Mouse (Mus musculus): ENCODE measurements around the gene Qrich2. TPM values are rescaled to one million over a fixed set of nuclear protein-coding genes. Genes with fewer than 3 reads are reported as not detected.
"Not testable (repeated sequence)": the region's sequence is repeated elsewhere in the genome, so short reads cannot be mapped to it uniquely, and the experiment has no call there.

Gene Qrich2
- total RNA-seq, 2 experiments from 2014 or later: 0.17 TPM; not detected in 1

- no peak for TF ChIP-seq CTCF (conservative IDR thresholded peaks at IDR 0.05)
- Histone ChIP-seq H3K27ac (no peak overlapping the region), H3K4me3 (no peak overlapping the region)
- DNase-seq (ENCODE audit: low spot score in 2 of 2): no peak
These were observed 49.7 kb downstream of the Qrich2 start for GRCm38 (mm10) chr11:116416196-116416943.

- peak overlapping the region; percentile 56 for H3K4me3 ChIP-seq
- TF ChIP-seq CTCF (conservative IDR thresholded peaks at IDR 0.05): no peak
- no peak for DNase-seq (ENCODE audit: low spot score in 2 of 2)
- peak overlapping the region; percentile 98 for H3K27ac ChIP-seq
These were observed 52.4 kb downstream of the Qrich2 start for GRCm38 (mm10) chr11:116413631-116414022.

DNA sequence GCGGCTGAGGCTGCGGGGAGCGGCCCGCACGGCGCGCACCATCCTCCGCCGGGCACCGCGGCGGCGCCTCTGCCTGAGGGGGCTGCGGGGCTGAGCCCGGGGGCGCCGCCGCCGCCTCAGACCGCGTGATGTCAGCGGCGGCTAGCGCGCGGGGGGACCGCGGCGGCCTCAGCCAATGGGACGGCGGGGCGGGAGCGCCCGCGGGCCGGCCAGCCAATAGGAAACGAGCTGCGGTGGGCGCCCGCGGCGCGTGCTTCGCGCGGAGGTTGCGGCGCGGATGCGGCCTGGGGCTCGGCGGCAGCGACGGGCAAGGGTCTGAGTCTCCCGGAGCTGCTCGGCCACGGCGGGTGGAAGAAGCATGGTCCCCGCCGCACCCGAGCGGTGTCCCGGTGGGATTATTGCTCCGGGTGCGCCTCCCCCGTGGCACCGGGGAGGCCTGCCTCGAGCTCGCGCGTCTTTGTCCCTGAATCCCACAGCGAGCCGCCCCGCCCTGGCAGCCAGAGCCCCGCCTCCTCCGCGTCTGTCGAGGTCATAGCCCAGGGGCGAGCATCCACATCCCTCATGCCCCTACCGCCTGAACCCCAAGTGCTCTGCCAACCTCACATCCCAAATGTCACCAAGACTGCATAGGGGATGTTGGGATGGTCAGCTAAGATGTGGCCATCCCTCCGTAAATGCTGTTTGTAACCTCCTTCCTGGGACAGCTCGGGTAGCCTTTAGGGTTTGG, 53.0 kb downstream of the Qrich2 start, which contains the start of gene Rnf157:
Rnf157 (minus strand) TSS at position 129 of the 727 bp plus-strand sequence.
- peak within 1 kb of the TSS; percentile 75 for H3K4me3 ChIP-seq
- H3K27ac ChIP-seq: peak within 1 kb of the TSS; percentile 98
- no peak for TF ChIP-seq CTCF (conservative IDR thresholded peaks at IDR 0.05)
- peak; percentile 86 to 90 for DNase-seq (ENCODE audit: low spot score in 2 of 2)

- DNase-seq (ENCODE audit: low spot score in 2 of 2): no peak
- TF ChIP-seq CTCF (conservative IDR thresholded peaks at IDR 0.05): no peak
- H3K4me3 ChIP-seq: peak overlapping the region; percentile 75
- H3K27ac ChIP-seq: peak overlapping the region; percentile 76
These were observed 53.8 kb downstream of the Qrich2 start for GRCm38 (mm10) chr11:116412028-116412827.

- TF ChIP-seq CTCF (conservative IDR thresholded peaks at IDR 0.05): no peak
- H3K4me3 ChIP-seq: peak overlapping the region; percentile 75
- no peak overlapping the region for H3K27ac ChIP-seq
- DNase-seq (ENCODE audit: low spot score in 2 of 2): no peak
These were observed 54.5 kb downstream of the Qrich2 start for GRCm38 (mm10) chr11:116411582-116411981.

DNA sequence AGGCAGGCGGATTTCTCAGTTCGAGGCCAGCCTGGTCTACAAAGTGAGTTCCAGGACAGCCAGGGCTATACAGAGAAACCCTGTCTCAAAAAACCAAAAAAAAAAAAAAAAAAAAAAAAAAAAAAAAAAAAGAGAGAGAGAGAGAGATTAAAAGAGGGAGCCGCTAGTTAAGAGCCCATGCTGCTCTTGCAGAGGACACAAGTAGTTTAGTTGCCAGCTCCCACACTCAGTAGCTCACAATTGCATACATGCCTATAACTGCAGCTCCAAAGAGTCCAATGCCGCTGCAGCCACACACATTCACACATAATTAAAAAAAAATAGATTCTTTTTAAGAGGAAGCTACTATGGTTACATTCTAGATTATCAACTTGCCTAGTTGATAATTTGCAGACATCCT, 55.6 kb downstream of the Qrich2 start:
- not testable (repeated sequence) for DNase-seq (ENCODE audit: low spot score in 2 of 2); H3K27ac ChIP-seq

GRCm38 (mm10) chr11:116409008-116409407, 57.0 kb downstream of the Qrich2 start:
- no peak for TF ChIP-seq CTCF (conservative IDR thresholded peaks at IDR 0.05)
- Histone ChIP-seq H3K4me3 (no peak overlapping the region), H3K27ac (no peak overlapping the region)
- no peak for DNase-seq (ENCODE audit: low spot score in 2 of 2)

More for the DNA sequence above, 55.6 kb downstream of the Qrich2 start:
- not testable (repeated sequence) for H3K4me3 ChIP-seq

DNA sequence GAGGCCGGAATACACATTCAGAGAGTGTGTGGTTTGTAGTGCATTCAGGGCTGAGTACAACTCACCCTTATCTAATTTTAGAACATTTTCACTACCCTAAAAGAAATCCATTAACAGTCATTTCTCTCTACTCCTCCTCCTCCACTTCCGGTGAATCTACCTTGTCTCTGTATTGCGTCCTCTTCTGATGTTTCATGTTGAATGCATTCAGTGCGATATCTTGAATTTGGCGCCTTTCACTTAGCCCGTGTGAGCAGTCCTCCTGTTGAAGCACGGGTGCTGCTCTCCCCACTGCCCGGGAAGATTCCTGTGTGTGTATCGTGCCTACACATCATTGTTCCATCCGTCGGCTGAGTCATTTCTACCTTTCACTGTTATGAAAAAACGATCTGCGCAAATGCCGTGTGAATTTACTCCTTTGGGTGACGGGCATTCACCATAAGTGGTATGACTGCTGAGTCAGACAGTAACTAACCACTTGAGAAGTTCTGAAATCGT, 59.8 kb downstream of the Qrich2 start:
- no peak overlapping the region for H3K27ac ChIP-seq
- no peak for DNase-seq (ENCODE audit: low spot score in 2 of 2)

DNA sequence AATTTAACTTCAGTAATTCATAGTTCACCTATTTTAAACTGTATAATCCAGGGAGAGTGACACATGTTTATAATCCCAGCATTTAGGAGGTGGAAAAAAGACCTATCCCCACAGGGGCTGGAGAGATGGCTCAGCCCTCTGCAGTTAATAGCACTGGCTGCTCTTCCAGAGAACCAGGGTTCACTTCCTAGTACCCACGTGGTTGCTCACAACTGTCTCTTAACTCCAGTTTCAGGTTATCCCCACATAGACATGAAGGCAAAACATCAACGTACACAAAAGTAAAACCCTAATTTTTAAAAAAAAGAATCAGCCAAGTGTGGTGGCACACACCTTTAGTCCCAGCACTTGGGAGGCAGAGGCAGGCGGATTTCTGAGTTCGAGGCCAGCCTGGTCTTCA, 60.4 kb downstream of the Qrich2 start:
- DNase-seq (ENCODE audit: low spot score in 2 of 2): no peak
- no peak overlapping the region for H3K4me3 ChIP-seq
- no peak overlapping the region for H3K27ac ChIP-seq
- no peak for TF ChIP-seq CTCF (conservative IDR thresholded peaks at IDR 0.05)

More for the DNA sequence above, 59.8 kb downstream of the Qrich2 start:
- no peak for TF ChIP-seq CTCF (conservative IDR thresholded peaks at IDR 0.05)
- no peak overlapping the region for H3K4me3 ChIP-seq

DNA sequence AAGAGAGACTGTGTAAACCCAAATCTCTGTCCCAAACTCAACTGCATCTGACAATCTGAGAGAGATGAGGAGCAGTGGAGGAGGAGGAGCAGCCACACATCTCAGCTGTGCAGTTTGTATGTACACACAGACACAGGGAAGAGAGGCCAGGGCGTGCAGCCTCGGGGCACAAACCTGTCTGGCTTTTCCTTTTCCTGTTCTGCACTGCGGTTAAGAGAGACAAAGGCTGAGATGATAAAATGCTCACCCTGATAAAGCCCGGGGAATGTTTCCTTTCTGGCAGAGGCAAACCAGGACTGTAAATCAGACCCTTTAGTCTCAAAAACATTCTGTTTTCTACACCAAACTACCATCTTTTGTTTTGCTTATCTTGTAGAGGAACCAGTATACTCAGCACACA, 65.5 kb downstream of the Qrich2 start:
- no peak overlapping the region for H3K4me3 ChIP-seq
- TF ChIP-seq CTCF (conservative IDR thresholded peaks at IDR 0.05): no peak
- DNase-seq (ENCODE audit: low spot score in 2 of 2): no peak

DNA sequence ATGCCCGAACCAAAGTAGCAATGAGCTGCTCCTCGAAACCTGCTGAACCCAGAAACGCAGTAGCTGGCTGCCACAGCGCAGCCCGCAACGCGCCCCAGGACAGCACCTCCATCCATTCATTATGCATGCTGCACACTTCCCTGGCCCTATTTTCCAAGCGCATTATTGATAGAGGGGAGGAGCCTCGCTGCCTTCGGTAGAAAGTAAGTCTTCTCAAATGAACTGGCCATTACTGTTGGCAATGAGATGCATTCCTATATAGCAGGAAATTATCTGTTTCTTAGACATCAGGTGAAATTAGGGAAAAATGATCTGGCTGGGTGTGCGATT, 67.7 kb downstream of the Qrich2 start:
- no peak overlapping the region for H3K4me3 ChIP-seq
- no peak for DNase-seq (ENCODE audit: low spot score in 2 of 2)
- no peak for TF ChIP-seq CTCF (conservative IDR thresholded peaks at IDR 0.05)
- no peak overlapping the region for H3K27ac ChIP-seq

More for the DNA sequence above, 65.5 kb downstream of the Qrich2 start:
- no peak overlapping the region for H3K27ac ChIP-seq

DNA sequence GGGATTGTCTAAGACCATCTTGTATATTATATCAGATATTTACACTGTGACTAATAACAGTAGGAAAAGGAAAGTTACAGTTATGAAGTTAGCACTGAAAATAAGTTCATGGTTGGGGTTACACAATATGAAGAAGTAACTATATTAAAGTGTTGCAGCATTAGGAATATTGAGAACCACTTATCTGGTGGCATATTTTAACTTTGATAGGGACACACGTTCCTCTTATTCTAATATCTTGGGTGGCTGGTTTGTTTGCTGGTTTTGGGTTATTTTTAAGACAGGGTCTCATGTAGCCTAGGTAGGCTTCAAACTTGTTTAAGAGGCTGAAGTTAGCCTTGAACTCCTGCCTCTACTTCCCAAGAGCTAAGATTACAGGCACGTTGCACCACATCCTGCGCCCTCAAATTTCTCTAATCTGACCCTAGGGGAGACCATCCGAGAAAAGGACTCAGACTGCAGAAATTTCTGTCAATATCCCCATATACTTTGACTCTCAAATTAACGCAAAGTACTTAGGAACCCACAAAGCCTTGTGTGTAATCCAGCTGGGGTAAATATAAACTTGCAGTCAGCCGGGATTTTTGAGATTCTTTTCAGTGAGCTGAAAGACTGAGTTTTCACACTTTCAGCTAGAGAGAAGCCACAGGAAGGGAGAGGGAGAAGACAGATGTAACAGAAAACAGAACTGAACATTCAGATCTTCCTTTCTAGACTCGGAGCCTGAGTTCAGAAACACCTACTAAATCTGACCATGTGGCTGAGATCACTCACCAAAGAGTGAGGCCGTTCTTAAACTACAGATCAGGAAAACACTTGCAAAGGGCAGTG, 68.3 kb downstream of the Qrich2 start:
- Histone ChIP-seq H3K4me3 (no peak overlapping the region), H3K27ac (no peak overlapping the region)
- no peak for TF ChIP-seq CTCF (conservative IDR thresholded peaks at IDR 0.05)
- no peak for DNase-seq (ENCODE audit: low spot score in 2 of 2)

Data from layer of hippocampus, adult 2 months (tissue).